Comparison of ENCODE assay signal across 7 mouse cellular contexts in the genomic region with DNA sequence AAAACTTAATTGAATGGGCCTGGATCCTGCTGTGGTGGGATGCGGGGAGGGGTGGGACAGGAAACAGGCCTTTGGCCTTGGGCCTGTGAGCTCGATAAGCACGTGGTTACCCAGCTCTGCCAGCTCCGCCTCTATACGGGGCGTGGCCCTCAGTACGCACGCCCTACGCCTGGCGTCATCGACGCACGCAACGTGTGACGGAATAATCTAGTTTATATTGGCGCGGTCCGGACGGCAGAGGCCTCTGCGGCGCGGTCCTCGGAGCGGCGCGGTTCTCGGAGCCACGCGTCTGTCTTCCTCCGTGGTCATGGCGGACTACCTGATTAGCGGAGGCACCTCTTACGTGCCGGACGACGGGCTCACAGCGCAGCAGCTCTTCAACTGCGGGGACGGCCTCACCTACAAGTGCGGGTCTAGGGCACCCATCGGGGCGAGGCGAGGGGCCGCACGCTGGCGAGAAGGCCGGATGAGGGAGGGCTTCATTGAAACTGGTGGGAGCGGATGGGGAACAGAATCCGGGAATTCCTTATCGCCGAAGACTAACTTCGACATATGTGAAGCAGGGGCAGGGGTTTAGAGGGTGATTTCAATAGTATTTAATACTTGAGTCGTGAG. TPM values are rescaled to one million over a fixed set of nuclear protein-coding genes. Genes with fewer than 3 reads are reported as not detected.
DNase-seq lines count a peak whose midpoint lies in the region; ATAC-seq lines count a peak whose summit lies in the region.

Gene Impdh2 (plus strand): TSS at position 60 of the 615 bp plus-strand sequence.

- peaks cover 12% of the 10 kb centered on the region for H3K36me3 ChIP-seq in embryonic facial prominence, embryonic 11.5 days (replicated peaks; ENCODE audit: control insufficient read depth, insufficient read depth, low read depth, low read length)
- peaks cover 85% of the 10 kb centered on the region for H3K36me3 ChIP-seq in limb, embryonic 10.5 days
- peaks cover 79% of the 10 kb centered on the region for H3K36me3 ChIP-seq in midbrain, embryonic 13.5 days

- no peaks in the 10 kb centered on the region for H3K27me3 ChIP-seq in embryonic facial prominence, embryonic 11.5 days (ENCODE audit: control insufficient read depth, insufficient read depth, low read length)
- H3K27me3 ChIP-seq in limb, embryonic 10.5 days (ENCODE audit: low read depth, poor library complexity, severe bottlenecking) = no peaks in the 10 kb centered on the region
- no peaks in the 10 kb centered on the region for H3K27me3 ChIP-seq in midbrain, embryonic 13.5 days

- no peaks in the 10 kb centered on the region for H3K9me3 ChIP-seq in embryonic facial prominence, embryonic 11.5 days (replicated peaks; ENCODE audit: control insufficient read depth, low read length)
- no peaks in the 10 kb centered on the region for H3K9me3 ChIP-seq in limb, embryonic 10.5 days (replicated peaks)
- no peaks in the 10 kb centered on the region for H3K9me3 ChIP-seq in midbrain, embryonic 13.5 days

- H3K27ac ChIP-seq in embryonic facial prominence, embryonic 11.5 days (replicated peaks; ENCODE audit: low read depth, low read length) = no peak within 1 kb of the TSS; the same call in 1 of the 2 replicates
- H3K27ac ChIP-seq in limb, embryonic 10.5 days = peak within 1 kb of the TSS; percentile 88
- H3K27ac ChIP-seq in midbrain, embryonic 13.5 days = peak within 1 kb of the TSS; percentile 74

- peak within 1 kb of the TSS; percentile 59 for H3K4me3 ChIP-seq in embryonic facial prominence, embryonic 11.5 days (ENCODE audit: low read depth, low read length)
- H3K4me3 ChIP-seq in limb, embryonic 10.5 days = peak within 1 kb of the TSS; percentile 71
- peak within 1 kb of the TSS; percentile 59 for H3K4me3 ChIP-seq in midbrain, embryonic 13.5 days (replicated peaks)

- H3K4me2 ChIP-seq in embryonic facial prominence, embryonic 11.5 days (ENCODE audit: low read depth, low read length) = peak within 1 kb of the TSS; percentile 62
- H3K4me2 ChIP-seq in midbrain, embryonic 13.5 days (replicated peaks) = peak within 1 kb of the TSS; percentile 80

- under 1% methylated on average over 50 of the region's 53 CpGs for WGBS in embryonic facial prominence, embryonic 11.5 days
- WGBS in limb, embryonic 10.5 days = under 1% methylated on average over 53 of the region's 53 CpGs
- WGBS in midbrain, embryonic 13.5 days = under 1% methylated on average over 53 of the region's 53 CpGs

- DNase-seq in adrenal gland, postnatal 14 days = peak; percentile 97
- peak; percentile 99 for DNase-seq in embryonic facial prominence, embryonic 11.5 days (ENCODE audit: low spot score)
- DNase-seq in kidney, adult 11 months = peak; percentile 95
- peak; percentile 95 for DNase-seq in limb, embryonic 10.5 days (ENCODE audit: low spot score)
- DNase-seq in spleen, adult 12 weeks (ENCODE audit: low spot score) = peak; percentile 91

- peak within 1 kb of the TSS; percentile 69 for H3K9ac ChIP-seq in embryonic facial prominence, embryonic 11.5 days (replicated peaks; ENCODE audit: low read length)
- H3K9ac ChIP-seq in midbrain, embryonic 13.5 days (replicated peaks) = peak within 1 kb of the TSS; percentile 82

- ATAC-seq in embryonic facial prominence, embryonic 11.5 days (replicated peaks; ENCODE audit: insufficient number of reproducible peaks, low FRiP score, low TSS enrichment, low read depth) = peak; percentile 97
- ATAC-seq in granulocyte monocyte progenitor cell, adult 5-6 weeks (replicated peaks; ENCODE audit: poor library complexity, severe bottlenecking) = peak; percentile 96
- ATAC-seq in midbrain, embryonic 13.5 days = peak; percentile 99

- no peaks in the 10 kb centered on the region; the same call in 1 of the 2 replicates for H3K4me1 ChIP-seq in embryonic facial prominence, embryonic 11.5 days (ENCODE audit: control insufficient read depth, insufficient read depth, low read length)
- H3K4me1 ChIP-seq in limb, embryonic 10.5 days = peaks cover 13% of the 10 kb centered on the region
- H3K4me1 ChIP-seq in midbrain, embryonic 13.5 days (replicated peaks) = peaks cover 14% of the 10 kb centered on the region

RNA-seq across cellular contexts. Expression of gene Impdh2, which starts in this region (rescaled TPM):
- total RNA-seq in adrenal gland, postnatal 14 days (2021) = 99.2 and 110 TPM in 2 replicates
- polyA plus RNA-seq in embryonic facial prominence, embryonic 11.5 days (2014; fragmentation: Nextera tagmentation; extraction: Ambion mirVana) = 242 and 248 TPM in 2 replicates
- 294 and 388 TPM in 2 replicates for total RNA-seq in granulocyte monocyte progenitor cell, adult 5-6 weeks (2014; fragmentation: Nextera tagmentation)
- 284 and 334 TPM in 2 replicates for total RNA-seq in granulocyte monocyte progenitor cell, adult 5-6 weeks (2017)
- 255 and 288 TPM in 2 replicates for polyA plus RNA-seq in limb, embryonic 10.5 days (2016; fragmentation: Nextera tagmentation; extraction: Ambion mirVana)
- 108 and 115 TPM in 2 replicates for polyA plus RNA-seq in midbrain, embryonic 13.5 days (2015; fragmentation: Nextera tagmentation; extraction: Ambion mirVana)
